Mouse (Mus musculus): Measurements from ENCODE around the gene Ppp2r5e.
"Not testable (repeated sequence)": the region's sequence is repeated elsewhere in the genome, so short reads cannot be mapped to it uniquely, and the experiment has no call there.

Ppp2r5e gene

DNA sequence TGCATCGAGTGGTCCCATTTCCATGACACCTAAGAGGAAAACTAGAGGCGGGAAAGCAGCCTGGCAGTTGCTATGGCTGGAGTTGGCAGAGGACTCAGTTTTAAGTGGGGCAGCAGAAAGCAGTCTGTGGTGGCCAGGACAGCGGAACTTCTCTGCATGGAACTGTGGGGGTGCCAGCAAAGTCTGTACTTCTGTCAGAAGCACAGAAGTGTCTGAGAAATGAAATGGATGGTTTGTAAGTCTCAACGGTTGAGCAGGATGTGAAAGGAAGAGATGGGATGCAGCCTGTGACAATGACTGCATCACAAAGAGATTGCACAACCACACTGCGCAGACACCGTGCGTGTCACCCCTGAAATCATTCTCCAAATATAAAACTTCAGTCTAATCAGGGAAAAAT, 149.8 kb downstream of the Ppp2r5e start:
- DNase-seq (ENCODE audit: inconsistent ontology term): no peak

DNA sequence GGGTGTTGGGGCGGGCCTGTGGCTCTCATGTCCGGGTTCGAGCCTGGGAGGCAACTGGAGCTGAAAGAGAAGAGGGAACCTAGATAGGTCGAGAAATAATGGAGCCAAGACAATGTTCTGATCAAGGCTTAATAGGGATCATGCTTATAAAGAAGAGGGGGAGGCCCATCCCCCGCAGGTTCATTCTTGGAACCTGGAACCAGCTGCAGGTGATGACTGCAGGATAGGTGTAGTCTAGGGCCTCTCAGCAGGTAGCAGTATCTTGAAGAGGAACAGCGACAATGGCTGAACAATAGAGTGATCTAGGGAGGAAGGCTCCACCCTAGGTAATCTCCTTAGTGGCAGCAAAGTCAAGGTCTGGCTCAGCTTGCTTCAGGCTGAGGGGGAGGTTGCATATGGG, 163.6 kb downstream of the Ppp2r5e start:
- not testable (repeated sequence) for DNase-seq (ENCODE audit: inconsistent ontology term)

DNA sequence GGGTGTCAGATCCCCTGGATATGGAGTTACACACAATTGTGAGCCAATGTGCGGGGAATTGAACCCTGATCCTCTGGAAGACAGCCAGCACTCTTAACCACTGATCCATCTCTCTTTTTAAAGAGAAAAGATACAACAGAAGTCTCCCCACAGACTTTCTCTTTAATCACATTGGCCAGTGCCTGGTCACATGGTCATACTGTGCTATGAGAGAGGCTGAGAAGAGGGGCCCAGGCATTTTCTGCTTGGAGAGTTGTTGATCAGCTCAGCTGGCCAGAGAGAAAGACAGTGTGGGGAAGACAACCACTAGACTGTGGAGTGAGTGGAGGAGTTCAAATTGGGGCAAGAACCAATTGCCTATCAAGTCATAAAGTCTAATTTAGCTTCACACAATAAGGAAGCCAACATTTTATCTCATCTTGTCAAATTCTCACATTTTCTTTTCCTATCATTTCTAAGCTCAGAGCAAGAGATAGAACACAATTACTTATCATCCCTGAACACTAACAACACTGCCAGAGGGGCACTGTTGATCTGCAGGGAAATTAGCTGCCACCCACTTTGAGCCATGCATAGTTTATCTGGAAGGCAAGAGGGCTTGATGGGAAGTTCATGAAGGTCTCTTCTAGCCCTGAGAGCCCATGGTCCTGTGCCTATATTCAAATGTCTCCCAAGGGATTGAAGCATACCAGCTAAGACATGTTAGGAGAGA, 166.2 kb downstream of the Ppp2r5e start:
- no peak for DNase-seq (ENCODE audit: inconsistent ontology term)

DNA sequence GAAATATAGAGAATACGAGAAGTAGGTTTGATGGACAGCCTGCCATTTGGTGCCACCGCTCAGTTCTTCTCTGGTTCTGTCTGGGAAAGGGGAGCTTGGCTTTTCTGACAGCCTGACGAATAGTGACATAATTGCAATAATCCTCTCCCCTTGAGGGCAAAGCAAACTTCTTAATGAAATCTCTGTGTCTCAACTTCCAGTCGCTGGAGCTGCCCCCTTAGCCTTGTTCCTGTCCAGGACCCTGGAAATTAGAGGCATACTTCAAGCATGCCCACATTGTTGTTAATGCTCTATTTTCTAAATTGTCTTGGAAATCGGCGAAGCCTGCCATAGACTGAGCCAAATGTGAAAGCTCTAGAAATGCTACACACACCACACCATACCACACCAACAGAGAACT, 167.3 kb downstream of the Ppp2r5e start:
- peak; percentile 69 for DNase-seq (ENCODE audit: inconsistent ontology term)

DNA sequence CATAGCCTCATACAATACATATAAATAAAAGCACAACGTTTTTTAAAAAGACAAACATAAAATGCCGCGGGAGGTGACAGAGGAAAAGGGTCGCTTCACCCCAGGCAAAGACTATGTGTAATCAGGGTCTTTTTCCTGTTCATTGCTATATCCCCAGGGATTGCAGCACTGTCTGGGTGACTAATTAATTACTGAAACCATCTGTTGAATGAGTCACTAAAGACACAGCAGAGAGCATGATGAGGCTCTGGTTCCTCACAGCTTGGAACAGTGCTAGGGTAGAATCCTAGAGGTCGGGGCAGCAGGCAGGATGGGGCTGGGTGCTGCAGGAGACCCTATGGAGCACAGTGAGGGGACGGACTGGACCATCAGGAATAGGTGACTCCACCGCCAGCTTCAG, 170.2 kb downstream of the Ppp2r5e start:
- peak; percentile 73 for DNase-seq (ENCODE audit: inconsistent ontology term)

DNA sequence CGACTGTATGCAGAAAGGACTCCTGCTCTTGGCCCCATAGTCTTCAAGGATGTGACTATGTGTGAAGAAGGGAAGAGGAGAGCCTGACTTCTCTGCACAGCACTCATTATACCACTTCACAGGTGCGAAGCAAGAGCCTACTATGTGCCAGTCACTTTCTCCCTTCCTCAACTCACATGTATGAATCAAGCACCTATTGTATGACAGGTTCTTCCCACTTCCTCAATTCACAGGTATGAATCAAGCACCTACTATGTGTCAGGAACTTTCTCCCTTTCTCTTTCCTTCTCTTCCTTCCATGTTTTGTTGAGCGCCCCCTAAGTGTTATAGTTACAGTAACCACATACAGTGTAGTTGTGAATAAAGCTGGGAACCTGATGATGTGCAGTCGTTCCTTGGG, 171.2 kb downstream of the Ppp2r5e start:
- no peak for DNase-seq (ENCODE audit: inconsistent ontology term)

DNA sequence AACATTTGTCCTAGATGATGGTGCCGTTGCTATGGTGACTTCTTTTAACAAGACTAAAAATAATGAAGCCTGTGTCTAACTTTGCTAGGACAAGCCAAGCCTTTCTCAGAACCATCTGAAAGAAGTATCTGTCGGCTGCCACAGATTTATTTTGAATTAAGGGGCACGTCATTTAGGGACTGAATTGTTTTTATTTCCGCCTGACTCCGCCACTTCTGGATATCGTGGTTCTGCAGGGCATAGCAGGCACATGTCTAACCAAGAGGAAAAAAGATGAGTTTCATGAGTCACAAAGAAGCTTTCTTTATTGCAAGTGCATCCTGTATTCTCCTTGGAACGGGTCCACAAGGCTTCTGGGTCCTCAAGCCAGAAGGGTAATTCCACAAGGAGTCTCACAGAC, 171.7 kb downstream of the Ppp2r5e start:
- DNase-seq (ENCODE audit: inconsistent ontology term): peak; percentile 68

DNA sequence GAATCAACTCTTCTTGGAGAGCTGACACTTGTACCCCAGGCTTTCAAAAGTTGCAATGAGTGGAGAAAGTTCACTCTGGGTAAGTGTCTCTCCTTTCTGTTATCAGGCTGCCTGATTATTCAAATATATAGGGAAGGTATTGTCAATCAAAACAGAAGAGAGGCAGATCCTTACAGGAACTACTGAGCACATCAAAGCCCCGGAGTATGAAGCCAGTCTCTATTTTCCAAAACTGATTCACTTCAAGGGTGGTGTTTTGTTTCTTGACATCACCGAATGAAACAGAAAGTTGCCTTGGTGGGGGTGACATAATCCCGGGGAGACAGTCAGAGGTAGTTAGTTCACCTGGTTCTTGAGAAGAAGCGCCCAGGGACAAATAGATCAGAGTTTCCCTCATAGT, 179.4 kb downstream of the Ppp2r5e start, which contains the start of gene Gphb5:
Gphb5 (minus strand) TSS at position 101 of the 400 bp plus-strand sequence.
- no peak for DNase-seq (ENCODE audit: inconsistent ontology term)

DNA sequence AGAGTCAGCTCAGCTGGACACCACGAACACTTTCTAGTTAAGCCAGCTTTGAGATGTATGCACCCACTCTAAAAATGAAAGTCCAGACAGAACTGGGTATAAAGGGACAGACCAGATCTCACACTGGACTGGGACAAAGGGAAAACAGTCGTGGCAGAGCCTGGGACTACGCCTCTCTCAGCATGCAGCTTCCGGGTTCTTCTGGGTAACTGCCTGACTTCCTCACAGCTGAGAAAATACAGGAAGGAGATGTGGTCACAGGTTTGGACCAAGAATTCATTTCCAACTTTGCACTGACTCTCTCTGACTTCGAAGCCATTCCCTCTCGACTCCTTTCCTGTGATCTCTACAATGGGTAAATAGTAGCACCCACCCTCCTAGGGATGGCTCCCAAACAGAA, 181.1 kb downstream of the Ppp2r5e start:
- DNase-seq (ENCODE audit: inconsistent ontology term): no peak

DNA sequence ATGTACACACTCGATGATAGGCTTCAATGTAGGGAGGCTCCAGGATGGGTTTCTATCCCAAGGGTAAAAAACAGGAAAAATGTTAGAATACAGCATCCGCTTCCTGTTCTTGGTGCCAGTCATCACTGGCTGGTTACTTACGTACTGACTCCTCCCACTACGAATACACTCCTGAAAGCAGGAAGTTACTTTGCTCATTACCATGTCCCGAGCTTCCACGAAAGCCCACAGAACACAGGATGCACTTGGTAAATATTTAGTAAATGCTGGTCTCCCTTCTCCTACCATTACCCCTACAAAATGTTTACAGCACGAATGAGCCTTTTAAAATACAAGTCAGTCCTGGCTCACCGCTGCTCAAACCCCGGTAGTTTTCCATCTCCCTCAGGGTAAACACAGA, 183.1 kb downstream of the Ppp2r5e start:
- DNase-seq (ENCODE audit: inconsistent ontology term): no peak

Measured in Muller cell, postnatal 12 days (primary cell).